Mouse (Mus musculus) layer of hippocampus, adult 18-20 months (tissue): ENCODE data around the gene Map2k5. TPM values are rescaled to one million over a fixed set of nuclear protein-coding genes. Genes with fewer than 3 reads are reported as not detected.
A peak's percentile ranks its signal among the peaks of the same experiment; 100 is the strongest.

Experiments used
- DNase-seq, 2 experiments: peaks; one replicate each; pipeline ENCODE4 v3.0.0; 2022; ENCODE audit warnings: low spot score in 2 of 2
- total RNA-seq, 2 experiments: library from RNA; stranded (reverse); gene quantifications; 2 replicates each; pipeline ENCODE4 v1.2.3; 2021

Gene Map2k5
- total RNA-seq, 2 experiments from 2014 or later = 29.9 to 32.7 TPM

- no peak for DNase-seq
Observed at GRCm38 (mm10) chr9:63346029-63346428, 31.7 kb downstream of the Map2k5 start.

- DNase-seq = no peak
Observed at GRCm38 (mm10) chr9:63341761-63342160, 35.9 kb downstream of the Map2k5 start.

- DNase-seq = no peak
Observed at GRCm38 (mm10) chr9:63339256-63339655, 38.4 kb downstream of the Map2k5 start.

GRCm38 (mm10) chr9:63338716-63339115 is 39.0 kb downstream of the Map2k5 start:
- no peak for DNase-seq

- DNase-seq = no peak
Observed at GRCm38 (mm10) chr9:63335816-63336215, 41.9 kb downstream of the Map2k5 start.

GRCm38 (mm10) chr9:63333074-63333473 is 44.6 kb downstream of the Map2k5 start:
- no peak for DNase-seq

- no peak for DNase-seq
Observed at GRCm38 (mm10) chr9:63331246-63331645, 46.5 kb downstream of the Map2k5 start.

GRCm38 (mm10) chr9:63328958-63329685 is 48.6 kb downstream of the Map2k5 start:
- no peak for DNase-seq

- no peak for DNase-seq
Observed at GRCm38 (mm10) chr9:63315231-63315630, 62.5 kb downstream of the Map2k5 start.

- no peak for DNase-seq
Observed at GRCm38 (mm10) chr9:63314126-63314525, 63.6 kb downstream of the Map2k5 start.

GRCm38 (mm10) chr9:63309956-63310355 is 67.7 kb downstream of the Map2k5 start:
- no peak for DNase-seq

GRCm38 (mm10) chr9:63309008-63309407 is 68.7 kb downstream of the Map2k5 start:
- no peak for DNase-seq

GRCm38 (mm10) chr9:63308441-63308840 is 69.3 kb downstream of the Map2k5 start:
- no peak for DNase-seq

GRCm38 (mm10) chr9:63302511-63302910 is 75.2 kb downstream of the Map2k5 start:
- DNase-seq = no peak

GRCm38 (mm10) chr9:63298656-63299055 is 79.0 kb downstream of the Map2k5 start:
- no peak for DNase-seq

GRCm38 (mm10) chr9:63295551-63295958 is 82.1 kb downstream of the Map2k5 start:
- DNase-seq = peak; percentile 29 to 61

- DNase-seq = no peak
Observed at GRCm38 (mm10) chr9:63294846-63295245, 82.9 kb downstream of the Map2k5 start.

GRCm38 (mm10) chr9:63293781-63294480 is 83.8 kb downstream of the Map2k5 start:
- DNase-seq = no peak

- DNase-seq = no peak
Observed at GRCm38 (mm10) chr9:63288676-63289075, 89.0 kb downstream of the Map2k5 start.

GRCm38 (mm10) chr9:63284392-63284791 is 93.3 kb downstream of the Map2k5 start:
- no peak for DNase-seq

GRCm38 (mm10) chr9:63281996-63282395 is 95.7 kb downstream of the Map2k5 start:
- DNase-seq = no peak

GRCm38 (mm10) chr9:63281086-63281485 is 96.6 kb downstream of the Map2k5 start:
- DNase-seq = no peak

- no peak for DNase-seq
Observed at GRCm38 (mm10) chr9:63273781-63274180, 103.9 kb downstream of the Map2k5 start.
